Mouse (Mus musculus): ENCODE data around the gene Dynlt1b. TPM values are rescaled to one million over a fixed set of nuclear protein-coding genes. Genes with fewer than 3 reads are reported as not detected.

Gene Dynlt1b
- 15.4 TPM for polyA plus RNA-seq (2014; fragmentation: Illumina TruSeq; extraction: RNeasy Lipid Tissue Mini Kit (QIAGEN cat#74804); ENCODE audit: low read depth, low replicate concordance)

GRCm38 (mm10) chr17:6429945-6430344 lies at the start of gene Dynlt1b:
Dynlt1b (plus strand) TSS chr17:6430112.

Other genes with a start within 250 kb of the Dynlt1b start
- gene Tmem181a, start 173.3 kb upstream of the Dynlt1b start, polyA plus RNA-seq (2014; fragmentation: Illumina TruSeq; extraction: RNeasy Lipid Tissue Mini Kit (QIAGEN cat#74804); ENCODE audit: low read depth, low replicate concordance), result 2.8 TPM
- gene Dynlt1a, start 112.6 kb upstream of the Dynlt1b start, polyA plus RNA-seq (2014; fragmentation: Illumina TruSeq; extraction: RNeasy Lipid Tissue Mini Kit (QIAGEN cat#74804); ENCODE audit: low read depth, low replicate concordance), result 0.37 TPM
- 2.9 TPM for gene Dynlt1c, start 171.6 kb downstream of the Dynlt1b start, polyA plus RNA-seq (2014; fragmentation: Illumina TruSeq; extraction: RNeasy Lipid Tissue Mini Kit (QIAGEN cat#74804); ENCODE audit: low read depth, low replicate concordance)
- 4.9 TPM for gene Dynlt1f, start 225.8 kb downstream of the Dynlt1b start, polyA plus RNA-seq (2014; fragmentation: Illumina TruSeq; extraction: RNeasy Lipid Tissue Mini Kit (QIAGEN cat#74804); ENCODE audit: low read depth, low replicate concordance)
- gene Sytl3, start 229.0 kb downstream of the Dynlt1b start, polyA plus RNA-seq (2014; fragmentation: Illumina TruSeq; extraction: RNeasy Lipid Tissue Mini Kit (QIAGEN cat#74804); ENCODE audit: low read depth, low replicate concordance), result not detected

Measured in liver, adult 10 weeks (tissue).